Mouse (Mus musculus) heart, postnatal 0 days (tissue): ENCODE measurements around the gene Gm28308.

Source experiments
- CTCF ChIP-seq: IDR thresholded peaks from 2 replicates; pipeline ENCODE4 v1.5.1; 2016; ENCODE audit warnings: antibody characterized with exemption, control low read depth, low read depth
- EP300 ChIP-seq: IDR thresholded peaks from 2 replicates; pipeline ENCODE4 v1.6.1; 2016; ENCODE audit warnings: antibody characterized with exemption, low read depth

DNA sequence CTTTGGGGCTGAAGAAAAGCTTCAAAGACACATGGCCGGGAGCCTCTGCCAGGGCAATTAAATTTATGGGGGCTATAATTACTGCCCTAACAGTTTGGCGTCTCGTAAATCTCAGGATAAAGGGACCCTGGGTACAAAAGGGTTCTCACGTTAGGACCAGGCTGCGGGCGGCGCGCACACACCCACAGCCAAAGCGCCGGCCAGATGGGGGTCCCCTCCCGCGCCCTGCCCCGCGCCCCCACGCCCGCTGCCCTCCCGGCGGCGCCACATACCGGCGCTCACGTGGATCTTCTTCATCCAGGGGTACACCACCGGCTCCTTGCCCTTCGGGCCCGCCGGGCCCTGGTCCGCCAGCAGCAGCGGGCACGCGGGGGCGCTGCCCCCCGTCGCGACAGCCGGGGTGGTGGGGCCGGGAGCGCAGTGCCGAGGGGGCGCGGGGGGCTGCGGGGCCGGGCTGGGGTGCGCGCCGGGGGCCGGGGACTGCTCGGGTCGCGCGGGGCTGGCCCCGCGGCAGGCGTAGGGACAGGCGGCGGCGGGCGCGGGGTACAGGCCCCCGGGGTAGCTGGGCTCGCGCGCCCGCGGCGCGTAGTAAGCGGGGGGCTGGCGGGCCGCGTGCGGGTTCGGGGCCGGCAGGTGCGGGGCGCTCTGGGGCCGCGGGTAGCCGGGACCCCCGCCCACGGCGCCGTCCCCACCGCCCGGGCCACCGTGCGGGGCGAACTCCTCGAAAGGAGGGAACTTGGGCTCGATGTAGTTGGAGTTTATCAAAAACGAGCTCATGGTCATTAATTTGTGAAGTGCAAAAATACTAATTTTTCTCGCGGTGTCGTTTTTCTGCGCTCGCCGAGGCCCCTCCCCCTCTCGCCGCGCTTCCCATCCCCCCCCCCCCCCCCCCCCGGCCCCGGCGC lies 22.0 kb downstream of the Gm28308 start, which contains the start of gene Hoxa4:
- TF ChIP-seq CTCF (no peak), EP300 (no peak)
